Mouse (Mus musculus): Measurements from ENCODE around the gene Plxdc1.

The Plxdc1 gene

DNA sequence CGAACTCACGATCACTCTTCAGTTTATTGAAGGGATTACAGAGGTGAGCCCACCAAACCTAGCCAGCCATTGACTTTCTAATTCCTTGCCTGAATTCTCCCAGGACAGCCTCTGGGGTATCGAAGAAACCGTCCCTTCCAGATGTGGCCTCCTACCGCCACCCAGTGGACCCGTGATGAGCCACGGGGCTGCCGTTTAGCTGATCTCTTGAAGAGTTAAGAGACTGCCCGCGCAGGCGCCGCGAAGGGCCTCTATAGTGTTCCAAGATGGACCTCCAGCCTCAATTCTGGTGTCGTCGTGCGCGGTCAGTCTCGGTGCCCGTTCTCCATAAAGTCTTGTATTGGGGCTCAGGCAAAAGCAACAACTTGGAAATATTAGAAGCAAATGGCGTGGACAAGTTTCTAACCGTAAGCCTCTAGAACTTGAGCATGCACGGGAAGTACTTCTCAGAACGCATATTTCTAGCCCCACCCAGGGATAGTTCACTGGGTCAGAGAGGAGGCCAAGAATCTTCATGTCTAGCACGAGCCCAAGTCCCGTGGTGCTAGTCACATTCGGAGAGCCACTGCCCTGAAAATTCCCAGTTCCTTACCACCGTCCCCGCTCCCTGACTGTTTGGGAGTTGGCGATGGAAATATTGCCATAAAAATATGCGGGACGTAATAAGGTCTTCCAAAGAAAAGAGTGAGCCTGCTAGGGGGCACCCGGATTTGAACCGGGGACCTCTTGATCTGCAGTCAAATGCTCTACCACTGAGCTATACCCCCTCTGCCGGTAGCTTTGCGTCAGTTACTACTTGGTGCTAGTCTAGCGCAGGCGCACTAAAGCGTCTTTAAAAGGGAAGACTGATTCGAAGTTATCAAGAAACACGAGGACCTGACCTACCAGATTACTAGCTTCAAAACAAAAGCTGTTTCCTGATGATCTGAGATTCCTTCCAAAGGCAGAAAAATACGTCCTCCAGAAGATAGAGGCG, 1.6 kb upstream of the Plxdc1 start:
- peak; percentile 99 for DNase-seq (ENCODE audit: low read depth, low spot score)

DNA sequence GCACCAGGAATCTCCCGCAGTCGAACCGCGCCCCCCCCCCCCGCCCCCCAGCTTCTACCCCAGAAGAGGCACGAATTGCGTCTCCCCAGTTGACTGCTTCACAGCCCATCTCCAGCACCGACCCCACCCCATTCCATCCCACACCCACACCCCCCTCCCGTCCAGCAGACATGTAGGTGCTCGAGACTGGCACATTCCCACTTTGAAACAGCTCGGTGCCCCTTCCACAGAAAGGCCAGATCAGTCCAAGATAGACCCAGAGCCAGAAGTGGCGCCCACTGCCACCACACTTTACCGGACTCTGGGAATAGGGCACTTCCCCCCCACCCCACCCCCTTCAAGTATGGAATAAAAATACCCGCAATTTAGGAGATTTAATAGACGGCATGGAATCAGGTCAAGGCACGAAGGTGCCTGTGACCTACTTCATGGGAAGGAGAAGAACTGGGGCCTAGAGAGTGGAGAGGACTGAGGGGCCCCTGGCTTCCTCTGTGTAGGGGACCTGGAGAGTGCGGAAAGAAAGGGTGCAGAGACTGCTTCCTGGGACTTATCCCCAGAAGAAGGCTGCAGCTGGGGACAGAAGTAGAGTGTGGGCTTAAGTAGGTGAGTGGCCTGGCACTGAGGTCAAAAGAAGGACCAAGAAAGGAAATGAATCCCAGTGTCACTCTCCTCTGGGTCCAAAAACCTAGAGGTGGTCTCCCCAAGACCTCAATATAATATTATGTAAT, 658 bp upstream of the Plxdc1 start:
- DNase-seq (ENCODE audit: low read depth, low spot score) = peak; percentile 34

DNA sequence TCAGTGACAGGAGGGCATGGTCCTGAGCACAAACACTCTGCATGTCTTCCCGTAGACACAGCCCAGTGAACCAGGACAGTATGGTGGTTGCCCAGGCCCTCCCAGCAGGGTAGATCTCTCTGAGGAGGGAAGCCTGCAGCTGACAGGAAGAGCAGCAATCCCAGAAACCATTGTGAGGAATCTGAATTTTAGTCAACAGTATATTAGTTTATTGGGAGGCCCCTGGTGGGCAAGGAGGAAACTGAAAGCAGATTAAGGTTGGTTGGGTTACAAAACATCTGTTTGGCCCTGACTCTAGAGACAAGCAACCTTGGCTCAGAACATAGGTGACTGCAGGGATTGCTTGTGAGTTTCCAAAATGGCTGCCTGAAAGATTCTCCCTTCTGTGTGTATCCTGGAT, 2.3 kb downstream of the Plxdc1 start:
- DNase-seq (ENCODE audit: low read depth, low spot score) = peak; percentile 73

DNA sequence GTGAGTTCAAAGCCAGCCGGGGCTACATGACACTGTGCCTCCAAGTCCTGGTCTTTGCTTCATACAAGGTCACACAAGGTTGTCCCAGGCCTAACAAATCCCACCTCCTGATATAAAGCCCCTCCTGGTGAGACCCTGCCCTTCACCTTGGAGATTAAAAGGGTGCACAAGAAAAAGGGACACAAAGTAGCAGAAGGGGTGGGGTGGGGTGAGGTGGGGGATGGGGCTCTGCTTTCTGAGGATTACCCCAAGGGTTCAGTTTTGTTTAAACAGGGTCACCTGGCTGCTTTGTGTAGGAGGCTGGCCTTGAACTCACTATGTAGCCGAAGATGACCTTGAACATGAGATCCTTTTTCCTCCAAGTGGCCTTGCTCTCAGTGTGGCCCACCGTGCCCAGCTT, 2.7 kb downstream of the Plxdc1 start:
- DNase-seq (ENCODE audit: low read depth, low spot score) = peak; percentile 83

DNA sequence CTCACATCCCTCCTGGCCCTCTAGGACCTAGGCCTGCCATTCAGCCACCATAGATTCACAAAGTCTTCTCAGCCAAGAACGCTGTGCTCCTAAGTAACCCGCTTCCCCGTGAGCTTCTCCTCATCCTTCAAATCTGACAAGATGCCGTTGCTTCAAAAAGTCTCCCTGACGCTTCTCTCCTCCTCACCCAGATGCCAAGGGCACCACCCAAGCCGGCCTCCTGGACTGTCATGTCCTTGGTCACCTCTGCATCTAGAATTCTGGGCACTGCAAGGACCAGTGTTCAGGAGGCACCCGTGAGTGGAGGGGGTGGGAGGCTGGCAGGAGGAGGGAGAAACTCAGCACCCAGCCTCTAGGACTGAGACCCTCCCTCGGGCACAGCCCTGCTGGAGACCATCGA, 3.5 kb downstream of the Plxdc1 start:
- no peak for DNase-seq (ENCODE audit: low read depth, low spot score)

DNA sequence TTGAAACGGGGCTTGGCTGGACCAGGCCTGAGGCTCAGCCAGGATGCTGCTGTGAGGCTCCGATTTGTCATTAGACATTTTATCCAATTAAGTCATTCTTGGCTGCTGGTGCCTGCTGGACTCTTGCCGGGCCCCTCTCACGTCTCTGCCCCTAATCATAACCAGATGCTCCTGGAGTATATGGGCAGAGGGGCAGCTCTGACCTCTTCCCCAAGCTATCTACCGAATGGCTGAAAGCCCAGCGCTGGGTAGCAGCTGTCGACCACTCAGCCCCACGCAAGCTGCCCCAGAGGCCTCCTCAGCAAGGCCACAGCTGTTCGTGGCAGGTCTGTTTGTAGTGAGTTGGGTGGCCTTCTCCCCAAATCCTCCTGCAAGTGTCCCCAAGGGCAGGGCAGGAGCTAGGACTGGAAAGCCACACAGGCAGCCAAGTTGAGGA, 5.7 kb downstream of the Plxdc1 start:
- no peak for DNase-seq (ENCODE audit: low read depth, low spot score)

DNA sequence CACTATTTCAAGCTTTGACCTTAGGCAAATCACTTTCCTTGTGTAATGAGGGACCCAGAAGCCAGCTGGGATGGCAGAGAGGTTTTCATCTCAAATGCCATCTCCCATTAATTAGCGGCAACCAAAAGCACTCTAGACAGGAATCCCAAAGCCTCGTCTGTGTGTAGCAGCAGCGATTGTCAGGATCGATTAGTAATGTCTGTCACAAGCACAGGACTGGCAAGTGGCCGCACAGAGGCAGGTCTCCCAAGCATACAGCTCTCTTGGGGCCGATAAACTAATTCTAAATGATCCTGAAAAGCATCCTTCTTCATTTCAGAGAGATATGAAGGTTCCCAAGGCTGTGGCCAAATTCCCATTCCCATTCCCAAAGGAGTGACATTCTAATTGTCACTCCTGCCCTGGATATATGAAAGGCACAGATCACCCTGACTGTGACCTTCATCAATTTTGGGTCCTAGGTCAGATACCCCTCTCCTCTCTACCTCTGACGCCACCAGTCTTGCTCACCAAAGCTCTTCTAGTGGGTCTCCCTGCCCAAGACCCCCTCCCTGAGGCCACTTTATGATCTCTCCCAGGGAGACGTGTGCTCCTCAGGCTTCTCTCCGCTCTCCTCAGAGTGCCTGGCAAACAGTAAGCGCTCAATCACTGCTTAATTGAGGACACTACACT, 6.3 kb downstream of the Plxdc1 start:
- peak; percentile 83 for DNase-seq (ENCODE audit: low read depth, low spot score)

DNA sequence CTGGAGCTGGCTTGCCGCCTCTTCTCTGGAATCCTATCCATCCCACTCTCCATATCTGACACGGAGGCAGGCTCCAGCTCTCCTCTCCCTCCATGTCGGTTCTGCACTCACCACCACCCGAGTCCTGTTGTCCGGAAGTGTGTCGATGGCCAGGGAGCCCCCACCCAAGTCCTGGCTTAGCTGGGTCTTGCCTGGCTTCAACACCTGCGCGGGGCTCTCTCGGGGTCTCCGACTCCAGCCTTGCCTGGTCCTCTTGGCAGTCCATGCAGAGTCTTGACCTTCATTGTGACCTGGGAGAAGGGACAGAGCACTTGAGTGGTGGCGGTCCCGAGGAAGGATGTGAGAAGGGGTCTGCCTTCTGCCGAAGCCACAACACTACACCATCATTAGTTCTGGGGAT, 7.9 kb downstream of the Plxdc1 start:
- no peak for DNase-seq (ENCODE audit: low read depth, low spot score)

DNA sequence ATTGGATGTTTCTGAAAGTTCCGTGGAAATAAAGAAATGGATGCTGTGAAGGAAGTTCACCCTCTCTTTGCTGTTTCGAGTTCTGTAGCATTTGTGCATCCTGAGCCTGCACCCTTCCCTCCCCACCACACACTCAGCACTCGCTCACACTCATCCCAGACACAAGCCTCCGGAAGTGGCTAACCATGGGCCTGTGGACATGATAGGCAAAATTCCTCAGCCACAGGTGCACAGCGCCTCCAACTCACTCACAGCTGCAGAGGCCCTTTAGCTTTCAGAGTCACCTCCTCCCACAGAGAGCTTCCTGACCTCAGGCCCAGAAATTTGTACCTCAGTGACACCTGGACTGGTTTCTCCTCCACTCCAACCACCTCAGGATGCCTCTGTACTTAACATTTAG, 8.4 kb downstream of the Plxdc1 start:
- no peak for DNase-seq (ENCODE audit: low read depth, low spot score)

DNA sequence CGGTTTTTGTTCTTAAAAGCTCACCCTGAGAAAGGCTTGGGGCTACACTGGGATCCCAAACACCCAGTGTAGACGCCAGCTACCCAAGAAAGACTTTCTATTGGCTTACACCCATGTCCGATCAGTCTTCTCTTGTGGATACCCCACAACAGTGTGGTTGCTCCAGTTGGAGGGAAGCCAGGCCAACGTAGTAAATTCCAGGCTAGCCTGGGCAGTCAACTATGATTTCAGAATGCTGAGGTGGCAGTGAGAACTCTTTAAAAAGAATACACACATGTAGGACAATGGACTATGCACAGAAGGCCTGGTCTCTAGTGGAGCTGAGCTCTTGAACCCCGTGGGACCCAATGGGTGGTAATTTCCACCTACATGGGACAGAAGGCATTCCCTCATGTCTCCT, 11.5 kb downstream of the Plxdc1 start:
- no peak for DNase-seq (ENCODE audit: low read depth, low spot score)

DNA sequence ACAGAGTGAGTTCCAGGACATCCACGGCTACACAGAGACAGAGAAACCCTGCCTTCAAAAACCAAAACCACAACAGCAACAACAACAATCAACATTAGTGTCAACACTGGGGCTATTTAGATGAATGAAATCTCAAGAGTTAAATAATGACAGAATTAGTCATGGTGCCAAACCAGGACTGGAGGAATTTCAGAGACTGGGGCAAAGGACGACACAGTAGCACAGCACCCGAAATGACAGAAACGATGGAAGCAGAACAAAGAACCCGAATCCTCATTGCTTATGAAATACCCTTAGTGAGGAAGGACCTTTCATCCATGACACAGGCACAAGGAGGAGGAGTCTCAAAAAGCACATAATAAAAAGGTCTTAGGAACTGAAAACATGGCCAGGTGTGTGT, 12.1 kb downstream of the Plxdc1 start:
- DNase-seq (ENCODE audit: low read depth, low spot score) = no peak

DNA sequence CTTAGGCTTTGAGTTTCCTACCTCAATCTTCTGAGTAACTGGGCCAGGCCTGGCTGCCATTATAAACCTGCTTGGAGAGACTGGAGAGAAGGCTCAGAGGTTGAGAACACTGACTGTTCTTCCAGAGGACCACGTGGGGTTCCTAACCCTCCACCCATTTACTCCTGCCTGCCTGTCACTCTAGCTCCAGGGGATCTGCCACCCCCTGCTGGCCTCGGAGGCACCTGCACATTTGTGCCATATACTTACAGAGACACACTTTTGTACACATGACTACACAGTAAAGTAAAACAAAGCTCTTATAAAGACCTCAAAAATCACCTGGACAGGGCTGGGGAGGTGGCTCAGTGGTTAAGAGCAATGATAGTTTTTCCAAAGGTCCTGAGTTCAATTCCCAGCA, 13.8 kb downstream of the Plxdc1 start:
- peak; percentile 85 for DNase-seq (ENCODE audit: low read depth, low spot score)

DNA sequence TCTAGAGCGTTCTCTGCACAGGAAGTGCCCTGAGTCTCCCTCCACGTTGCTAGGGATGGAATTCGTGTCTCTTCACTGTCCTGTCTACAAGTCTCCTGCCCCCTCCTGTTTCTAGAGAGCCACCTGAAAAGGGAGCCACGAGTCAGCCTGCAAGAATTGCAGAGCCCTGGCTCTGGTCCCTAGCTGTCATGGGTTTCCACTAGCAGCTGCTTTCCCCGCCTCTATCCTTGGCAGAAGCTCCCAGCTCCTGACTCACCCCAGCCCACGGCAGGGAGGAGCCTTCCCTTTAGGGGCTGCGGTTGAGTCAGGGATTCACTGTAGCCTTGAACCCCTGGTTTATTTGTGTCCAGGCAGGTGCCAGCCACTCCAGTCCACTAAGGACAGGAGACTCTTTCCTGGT, 15.0 kb downstream of the Plxdc1 start:
- DNase-seq (ENCODE audit: low read depth, low spot score) = no peak

DNA sequence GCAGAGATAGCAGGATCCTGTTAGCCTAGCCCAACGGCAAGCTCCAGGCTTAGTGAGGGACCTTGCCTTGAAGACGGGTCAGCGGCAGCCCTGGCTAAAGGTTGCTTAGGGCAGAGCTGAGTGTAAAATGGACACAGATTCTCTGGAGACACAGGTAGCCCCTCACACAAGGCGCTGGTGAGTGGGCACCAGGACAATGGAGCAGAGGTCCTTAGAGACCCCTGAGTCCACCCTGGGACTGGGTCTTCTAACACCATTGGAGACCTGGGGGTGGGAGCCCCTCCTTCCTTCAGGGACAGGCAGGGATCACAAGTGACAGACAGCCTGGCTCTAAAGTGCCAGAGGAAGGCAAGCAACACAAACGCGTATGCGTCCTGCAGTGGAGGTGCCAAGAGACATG, 15.5 kb downstream of the Plxdc1 start:
- no peak for DNase-seq (ENCODE audit: low read depth, low spot score)

DNA sequence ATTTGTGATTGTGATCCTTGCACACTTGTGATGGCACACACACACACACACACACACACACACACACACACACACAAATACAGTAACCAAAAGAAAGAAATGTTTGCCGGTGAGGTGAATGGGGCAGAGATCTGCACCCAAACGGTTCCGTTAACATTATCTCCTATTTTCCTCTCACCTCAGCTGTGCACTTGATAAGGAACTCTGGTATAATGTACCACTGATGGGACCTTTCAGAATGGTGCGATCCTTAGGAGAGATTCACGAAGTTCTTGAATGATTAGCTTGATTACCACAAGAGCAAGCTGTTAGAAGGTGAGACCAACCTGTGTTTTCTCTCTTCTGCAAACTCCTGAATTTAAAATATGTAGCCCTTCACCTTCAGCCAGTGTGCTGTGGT, 17.9 kb downstream of the Plxdc1 start:
- no peak for DNase-seq (ENCODE audit: low read depth, low spot score)

DNA sequence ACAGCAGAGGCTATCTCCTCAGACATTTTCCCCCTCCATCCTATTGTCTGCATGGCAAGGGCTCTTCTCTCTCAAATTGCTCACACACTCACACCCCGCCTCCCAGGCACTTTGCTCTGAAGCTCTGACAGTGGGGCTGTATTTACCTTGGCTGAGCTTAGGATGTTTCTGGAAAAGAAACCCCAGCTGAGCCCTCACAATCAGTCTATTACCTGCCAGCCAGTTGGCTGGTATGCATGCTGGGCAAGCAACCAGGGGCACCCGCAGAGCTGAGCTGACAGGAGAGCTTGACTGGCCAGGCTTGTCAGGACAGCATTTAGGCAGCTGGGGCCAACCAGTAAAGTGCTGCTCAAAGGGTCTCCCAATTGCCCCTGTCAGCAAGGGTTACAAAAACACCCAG, 19.1 kb downstream of the Plxdc1 start:
- no peak for DNase-seq (ENCODE audit: low read depth, low spot score)

DNA sequence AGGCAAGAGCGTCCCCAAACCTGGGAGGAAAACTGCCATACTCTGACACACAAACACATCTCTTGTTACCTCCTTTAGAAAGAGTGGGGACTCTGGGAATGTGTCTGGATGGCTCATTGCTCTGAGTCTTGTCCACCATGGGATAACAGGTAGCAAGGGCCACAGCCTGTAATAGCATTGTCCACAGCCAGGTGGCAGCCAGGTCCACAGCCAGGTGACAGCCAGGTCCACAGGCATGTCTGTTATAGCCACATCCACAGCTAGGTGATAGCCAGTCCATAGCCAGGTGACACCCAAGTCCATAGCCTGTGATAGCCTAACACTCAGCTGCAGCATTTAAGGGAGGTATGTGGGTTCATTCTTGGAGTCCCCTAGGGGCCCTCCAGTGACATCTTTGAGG, 25.3 kb downstream of the Plxdc1 start:
- no peak for DNase-seq (ENCODE audit: low read depth, low spot score)

DNA sequence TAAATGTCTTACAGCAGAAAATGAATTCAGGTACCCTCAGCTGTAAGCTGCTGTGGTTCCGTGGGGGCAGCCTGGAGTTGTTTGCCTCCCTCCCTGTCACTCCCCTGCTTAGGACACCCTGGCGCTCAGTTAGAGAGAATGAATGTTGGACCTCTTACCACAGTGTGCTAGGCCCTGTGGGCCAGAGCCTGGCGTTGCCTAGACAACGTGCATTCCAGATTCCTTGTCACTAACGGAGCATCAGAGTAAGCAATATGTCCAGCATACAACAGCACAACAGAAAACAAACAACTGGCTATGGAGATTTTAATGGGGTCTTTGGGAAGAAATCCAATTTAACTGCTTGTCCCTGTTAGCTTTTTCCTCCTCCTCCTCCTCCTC, 27.0 kb downstream of the Plxdc1 start:
- DNase-seq (ENCODE audit: low read depth, low spot score) = peak; percentile 66

DNA sequence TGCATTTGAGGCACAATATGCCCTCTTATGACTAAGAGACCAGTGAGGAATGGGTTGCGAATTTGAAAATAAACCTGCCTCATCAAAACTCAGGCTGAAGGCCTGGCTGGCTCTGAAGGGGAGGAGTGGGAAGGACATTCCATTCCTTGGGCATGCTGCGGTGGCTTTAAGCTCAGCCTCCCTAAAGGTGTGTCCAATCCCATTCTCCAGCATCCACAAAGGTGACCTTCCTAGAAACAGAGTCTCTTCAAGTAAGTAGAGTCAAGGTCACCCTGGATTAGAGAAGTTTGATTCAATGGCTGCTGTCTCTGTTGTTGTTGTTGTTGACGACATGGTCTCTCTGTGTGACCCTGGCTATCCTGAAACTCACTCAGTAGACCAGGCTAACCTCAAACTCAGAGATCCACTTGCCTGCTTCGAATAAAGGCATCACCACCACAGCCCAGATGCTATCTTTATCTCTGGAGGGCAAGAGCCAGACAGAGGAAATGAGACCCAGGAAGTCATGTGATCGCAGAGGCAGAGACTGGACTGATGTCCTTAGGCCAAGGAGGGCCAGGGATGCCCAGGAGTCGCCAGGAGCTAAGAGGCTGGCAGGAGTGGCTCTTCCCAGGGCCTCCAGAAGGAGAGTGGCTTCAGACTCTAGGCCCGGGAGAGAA, 27.5 kb downstream of the Plxdc1 start:
- DNase-seq (ENCODE audit: low read depth, low spot score) = peak; percentile 92

DNA sequence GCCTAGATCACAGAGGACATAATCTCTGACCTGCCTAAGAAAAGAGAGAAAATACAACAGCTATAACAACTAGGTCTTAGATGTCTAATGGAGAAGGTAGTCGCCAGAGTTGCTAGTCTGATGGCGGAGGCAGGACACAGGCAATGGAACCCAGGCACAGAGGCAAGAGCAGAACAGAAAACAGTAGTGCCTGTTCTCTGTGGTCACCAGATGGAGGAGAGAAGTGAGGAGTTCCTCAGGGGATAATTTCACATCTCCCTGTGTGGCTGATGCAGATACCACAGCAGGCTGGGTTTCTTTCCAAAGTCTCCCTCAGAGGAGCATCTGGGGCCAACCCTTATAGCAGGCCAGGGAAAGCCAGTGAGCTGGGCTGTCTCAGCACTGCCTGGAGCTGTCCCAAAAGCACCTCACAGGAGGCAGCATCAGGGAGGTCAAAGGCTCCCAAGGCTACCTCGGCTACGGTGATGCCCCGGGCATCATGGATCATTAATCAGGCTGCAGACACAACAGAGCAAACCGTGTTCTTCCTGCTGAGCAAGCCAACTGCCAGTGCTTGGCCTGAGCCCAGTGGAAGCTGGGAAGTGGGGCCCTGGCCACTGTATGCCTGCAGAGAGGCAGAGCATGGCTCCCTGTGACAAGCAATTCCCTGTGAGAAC, 29.2 kb downstream of the Plxdc1 start:
- no peak for DNase-seq (ENCODE audit: low read depth, low spot score)

DNA sequence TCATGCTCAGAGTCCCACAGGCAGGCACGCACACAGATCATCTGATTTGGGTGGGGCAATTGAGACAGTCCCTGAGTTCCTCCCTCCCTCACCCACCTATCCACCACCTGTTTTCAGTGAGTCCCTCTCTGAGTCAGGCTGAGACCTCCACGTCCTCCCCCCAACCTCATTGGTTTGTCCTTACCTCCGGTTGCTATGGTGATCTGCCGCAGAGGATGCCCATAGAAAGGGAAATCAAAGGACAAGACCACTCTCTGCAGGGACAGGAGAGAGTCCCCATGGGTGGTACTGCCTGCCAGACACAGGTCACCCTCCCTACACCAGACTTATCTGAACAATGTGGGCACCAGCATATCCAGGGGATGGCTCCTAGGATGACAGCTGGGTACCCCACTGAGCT, 30.3 kb downstream of the Plxdc1 start:
- no peak for DNase-seq (ENCODE audit: low read depth, low spot score)

All from R1 (cell line).